Mouse (Mus musculus): ENCODE data around the gene Ibtk. TPM values are rescaled to one million over a fixed set of nuclear protein-coding genes. Genes with fewer than 3 reads are reported as not detected.
"Not testable (repeated sequence)": the region's sequence is repeated elsewhere in the genome, so short reads cannot be mapped to it uniquely, and the experiment has no call there.

Ibtk gene
- total RNA-seq (2021) = 10 to 100 TPM; 32.9 to 35.4 TPM
- long read RNA-seq, experiment 1, full-length matches to known transcripts = 6 of 15 reads
- long read RNA-seq, experiment 1, partial matches to known transcripts = 1 of 15 reads
- long read RNA-seq, experiment 1, other reads (novel, unspliced or antisense) = 8 of 15 reads
- long read RNA-seq, experiment 2, full-length matches to known transcripts = 19 of 28 reads
- long read RNA-seq, experiment 2, partial matches to known transcripts = 3 of 28 reads
- long read RNA-seq, experiment 2, other reads (novel, unspliced or antisense) = 6 of 28 reads

- peak; percentile 95 to 96 for DNase-seq (ENCODE audit: low spot score in 2 of 2)
Measured at GRCm38 (mm10) chr9:85749142-85749921, at the start of gene Ibtk. Gene Ibtk (minus strand): TSS chr9:85749334.

DNA sequence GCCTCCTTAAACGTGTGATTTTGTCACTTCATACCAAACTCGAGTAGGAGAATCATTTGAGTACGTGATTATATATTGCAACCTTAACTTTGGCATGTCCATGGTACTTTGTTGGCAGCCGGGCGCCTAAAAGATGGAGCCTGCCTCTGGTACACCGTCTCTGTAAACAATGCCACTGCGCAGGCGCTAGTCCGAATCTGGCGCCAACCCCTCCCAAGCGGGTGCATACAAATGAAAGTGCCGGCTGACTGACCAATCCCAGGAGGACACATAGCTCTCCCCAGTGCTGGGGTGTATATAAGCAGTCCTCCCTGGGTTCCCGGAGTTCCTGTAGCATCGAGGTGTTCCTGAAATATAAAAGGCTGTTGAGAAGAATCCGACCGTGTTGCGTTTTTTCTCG is 42.4 kb upstream of the Ibtk start:
- not testable (repeated sequence) for DNase-seq (ENCODE audit: low spot score in 2 of 2)

DNA sequence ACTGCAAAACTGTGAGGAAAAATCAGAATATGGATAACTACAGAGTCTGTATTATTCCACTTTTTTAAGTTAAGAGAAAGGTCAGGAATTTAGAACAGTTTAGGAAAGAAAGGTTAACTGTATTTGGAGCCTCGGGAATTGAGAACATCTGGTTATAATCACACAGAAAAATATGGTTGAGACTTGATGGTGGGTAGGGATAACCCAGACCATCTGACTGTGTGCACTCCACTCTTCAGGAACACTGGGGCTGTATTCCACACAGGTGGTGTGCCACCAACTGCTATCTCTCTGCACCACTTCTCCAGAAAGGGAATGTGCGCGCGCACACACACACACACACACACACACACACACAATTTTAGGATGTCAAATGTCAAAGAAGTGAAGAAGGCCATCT is 31.1 kb upstream of the Ibtk start:
- DNase-seq (ENCODE audit: low spot score in 2 of 2) = no peak

DNA sequence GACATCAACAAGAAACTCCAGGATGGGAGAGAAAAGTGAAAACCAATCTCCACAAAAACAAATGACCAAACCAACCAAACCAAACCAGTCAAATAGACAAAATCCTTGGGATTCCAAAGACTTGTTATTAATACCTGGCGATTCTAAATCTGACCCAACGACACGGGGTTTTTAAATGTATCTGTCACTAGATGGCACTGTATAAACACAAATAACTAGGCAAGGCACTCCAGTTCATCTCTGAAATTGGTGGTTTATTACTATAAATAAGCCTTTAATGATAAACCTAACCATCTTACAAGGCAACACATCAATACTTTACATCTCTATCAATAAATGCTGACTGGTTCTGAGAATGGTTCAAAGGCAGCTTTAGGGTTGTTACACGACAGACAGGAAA is 30.3 kb upstream of the Ibtk start:
- no peak for DNase-seq (ENCODE audit: low spot score in 2 of 2)

GRCm38 (mm10) chr9:85777544-85777943 is 28.4 kb upstream of the Ibtk start:
- DNase-seq (ENCODE audit: low spot score in 2 of 2) = no peak

DNA sequence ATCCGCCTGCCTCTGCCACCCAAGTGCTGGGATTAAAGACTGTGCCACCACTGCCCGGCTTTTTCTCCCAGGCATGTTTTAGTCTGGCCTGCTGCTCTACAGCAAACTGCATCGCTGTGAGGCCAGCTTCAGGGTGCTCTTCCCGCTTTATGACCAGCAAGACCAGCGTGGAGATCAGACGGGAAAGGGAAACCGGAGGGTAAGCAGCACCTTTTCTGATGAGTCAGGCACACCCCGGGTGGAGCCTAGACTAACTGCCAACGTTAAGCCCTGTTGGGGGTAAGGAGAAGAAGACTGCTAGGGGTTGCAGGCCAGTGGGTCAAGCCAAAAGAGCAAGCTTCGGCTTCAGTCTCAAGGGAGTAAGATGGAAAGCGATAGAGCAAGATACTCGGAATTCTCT is 23.1 kb upstream of the Ibtk start:
- no peak for DNase-seq (ENCODE audit: low spot score in 2 of 2)

- DNase-seq (ENCODE audit: low spot score in 2 of 2) = no peak
Measured at GRCm38 (mm10) chr9:85771454-85771853, 22.3 kb upstream of the Ibtk start.

DNA sequence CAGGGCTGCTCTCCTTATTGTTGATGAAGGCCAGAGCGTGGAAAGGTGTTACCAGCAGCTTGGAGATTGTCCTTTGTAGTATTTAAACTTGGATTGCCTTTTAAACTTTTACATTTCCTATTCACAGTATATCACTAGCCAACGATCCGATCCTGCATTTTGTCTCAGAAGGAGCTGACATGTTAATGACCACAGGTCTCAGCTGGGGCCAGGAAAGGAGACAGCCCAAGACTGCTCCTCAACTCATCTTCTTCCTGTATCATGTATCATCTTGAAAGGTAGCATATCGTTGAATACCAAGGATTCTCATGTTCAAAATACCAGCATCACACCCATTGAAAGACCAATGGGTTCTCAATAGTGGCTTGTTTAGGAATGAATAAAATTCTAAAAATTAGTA is 21.2 kb upstream of the Ibtk start:
- DNase-seq (ENCODE audit: low spot score in 2 of 2) = no peak

DNA sequence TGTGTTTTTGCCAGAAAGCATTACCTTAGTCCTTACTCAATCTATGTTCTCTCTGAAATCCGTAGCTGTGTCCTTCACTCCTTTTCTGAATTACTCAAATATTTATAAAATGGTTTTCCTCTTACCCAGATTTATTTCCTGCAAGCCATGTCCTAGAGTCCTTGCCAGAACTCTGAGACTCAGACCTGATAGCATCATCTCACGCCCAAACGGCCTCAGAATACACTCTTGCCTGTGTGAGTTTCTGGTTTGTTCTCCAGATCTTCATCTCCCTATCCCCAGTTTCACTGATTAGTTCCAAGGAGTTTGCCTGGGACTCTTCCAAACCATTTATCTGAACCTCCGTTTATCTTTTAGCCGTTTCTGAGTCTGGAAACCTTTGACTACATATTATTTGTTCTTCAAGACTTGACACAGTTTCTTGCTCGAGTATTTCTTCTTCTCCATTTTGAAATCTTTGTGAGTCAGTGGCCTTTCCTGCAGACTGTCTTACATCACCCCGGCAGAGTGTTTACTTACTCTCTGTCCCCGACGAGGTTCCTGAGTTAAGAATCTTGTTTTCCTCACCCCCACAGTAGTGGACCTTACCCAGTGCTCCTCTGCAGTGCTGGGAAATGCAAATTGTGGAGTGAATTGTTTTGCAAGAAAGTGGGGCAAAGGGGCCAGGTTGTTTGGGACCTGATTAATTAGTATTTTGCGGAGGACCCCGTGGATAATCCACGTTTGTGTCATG is 20.1 kb upstream of the Ibtk start:
- no peak for DNase-seq (ENCODE audit: low spot score in 2 of 2)

- DNase-seq (ENCODE audit: low spot score in 2 of 2) = no peak
Measured at GRCm38 (mm10) chr9:85767255-85767654, 18.1 kb upstream of the Ibtk start.

DNA sequence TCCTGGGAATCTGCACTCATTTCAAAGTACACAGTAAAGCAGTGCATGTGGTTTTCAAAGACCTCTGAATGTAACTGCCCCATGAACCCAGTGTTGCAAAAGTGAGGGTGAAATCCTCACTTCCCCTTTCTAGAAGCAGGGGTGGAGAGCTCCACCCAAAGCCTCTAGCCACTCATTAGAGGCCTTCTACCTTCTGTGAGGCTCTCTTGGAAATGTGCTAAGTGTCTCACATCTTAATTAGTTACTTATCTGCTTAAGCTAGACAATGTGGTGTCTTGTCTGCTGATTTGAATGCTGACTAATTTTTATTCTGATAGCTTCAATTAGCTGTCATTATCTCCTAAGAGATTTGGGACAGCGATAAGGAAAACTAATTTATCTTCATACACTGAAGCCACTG is 13.3 kb upstream of the Ibtk start:
- no peak for DNase-seq (ENCODE audit: low spot score in 2 of 2)

- DNase-seq (ENCODE audit: low spot score in 2 of 2) = no peak
Measured at GRCm38 (mm10) chr9:85750797-85751196, 1.7 kb upstream of the Ibtk start.

DNA sequence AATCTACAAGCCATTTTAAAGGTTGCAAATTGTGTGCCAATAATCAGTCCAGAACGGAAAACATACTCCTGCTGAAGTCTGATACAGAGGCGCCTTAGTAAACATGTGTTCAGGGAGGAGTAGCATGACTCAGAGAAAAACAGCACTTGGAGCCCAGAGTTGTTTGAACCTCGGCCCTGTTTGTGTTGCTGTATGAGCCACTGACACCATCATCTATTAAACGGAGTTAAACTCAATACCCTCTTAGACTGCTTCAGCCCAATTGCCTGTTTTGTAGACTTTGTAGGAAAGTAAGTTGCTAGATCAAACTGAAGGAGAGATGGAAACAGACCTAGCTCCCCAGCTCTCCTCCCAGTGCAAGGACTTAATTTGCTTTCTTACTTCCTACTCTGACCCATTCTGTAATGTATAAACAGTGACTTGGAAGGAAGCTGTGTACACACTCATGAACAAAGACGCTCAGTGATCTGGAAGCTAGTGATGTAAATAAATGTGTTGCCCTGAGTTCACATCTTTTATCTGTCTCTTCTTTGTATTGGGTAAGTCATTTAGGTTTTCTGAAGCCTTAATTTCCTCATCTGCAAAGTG is 882 bp upstream of the Ibtk start:
- DNase-seq (ENCODE audit: low spot score in 2 of 2) = no peak

DNA sequence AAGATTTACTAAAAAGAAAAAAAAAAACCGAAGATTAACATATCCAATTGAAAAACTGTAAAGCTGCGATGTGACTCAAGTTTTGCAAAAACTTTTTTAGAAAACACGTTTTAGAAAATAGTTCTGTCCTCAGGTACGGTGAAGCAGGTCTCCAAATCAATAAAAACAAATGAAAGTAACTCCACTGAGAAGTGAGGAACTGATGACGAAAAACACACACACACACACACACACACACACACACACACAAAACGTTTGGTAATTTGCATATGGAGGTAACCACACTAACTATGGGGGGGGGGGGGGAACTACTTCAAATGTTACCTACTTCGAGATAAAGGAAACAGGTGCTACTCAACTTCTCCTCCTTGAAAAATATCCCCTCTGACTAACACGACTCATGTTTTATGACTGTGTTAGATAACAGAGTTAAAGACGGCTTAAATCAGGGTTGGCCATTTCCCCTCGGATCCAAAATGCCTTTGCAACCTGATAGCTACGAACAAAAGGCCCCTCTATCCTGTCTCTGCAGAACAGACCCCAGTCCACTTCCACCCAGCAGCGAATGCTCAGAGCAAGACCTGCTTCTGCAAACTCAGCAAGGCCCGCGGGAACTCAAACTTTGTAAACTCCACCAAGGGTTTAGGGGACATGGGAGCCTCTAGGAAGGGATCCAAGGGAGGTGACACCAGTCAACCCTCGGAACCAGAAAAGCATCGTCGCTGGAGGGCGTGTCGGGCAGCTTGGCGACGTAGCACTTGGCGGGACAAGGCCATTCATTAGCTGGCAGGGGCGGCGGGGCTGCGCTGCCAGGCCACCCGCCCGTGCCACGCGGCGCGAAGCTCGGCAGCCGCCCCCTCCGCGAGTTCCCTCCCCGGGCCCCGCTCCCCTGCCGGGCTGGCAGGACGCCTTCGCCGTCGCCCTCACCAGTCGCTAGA is 661 bp downstream of the Ibtk start:
- peak; percentile 60 to 85 for DNase-seq (ENCODE audit: low spot score in 2 of 2)

GRCm38 (mm10) chr9:85745566-85745965 is 3.6 kb downstream of the Ibtk start:
- no peak for DNase-seq (ENCODE audit: low spot score in 2 of 2)

DNA sequence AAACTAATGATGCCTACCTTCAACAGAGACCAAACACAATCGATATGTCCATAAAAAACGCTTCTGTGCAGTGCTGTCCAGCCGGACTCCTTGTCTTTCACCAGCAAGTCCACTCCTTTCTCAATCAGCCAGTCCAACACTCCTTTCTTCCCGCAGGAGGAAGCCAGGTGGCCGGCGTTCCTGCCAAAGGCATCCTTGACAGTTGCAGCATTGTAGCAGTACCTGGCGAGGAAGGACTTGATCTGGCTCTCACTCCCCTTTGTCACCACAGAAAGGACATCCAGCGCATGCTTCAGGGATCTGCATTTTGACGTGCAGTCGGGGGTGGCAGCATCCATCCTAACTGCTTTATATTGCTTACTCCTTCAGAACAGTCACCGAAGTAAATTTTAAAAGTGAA is 5.8 kb downstream of the Ibtk start:
- DNase-seq (ENCODE audit: low spot score in 2 of 2) = no peak

- no peak for DNase-seq (ENCODE audit: low spot score in 2 of 2)
Measured at GRCm38 (mm10) chr9:85742107-85742506, 7.0 kb downstream of the Ibtk start.

- DNase-seq (ENCODE audit: low spot score in 2 of 2) = no peak
Measured at GRCm38 (mm10) chr9:85739279-85739678, 9.9 kb downstream of the Ibtk start.

DNA sequence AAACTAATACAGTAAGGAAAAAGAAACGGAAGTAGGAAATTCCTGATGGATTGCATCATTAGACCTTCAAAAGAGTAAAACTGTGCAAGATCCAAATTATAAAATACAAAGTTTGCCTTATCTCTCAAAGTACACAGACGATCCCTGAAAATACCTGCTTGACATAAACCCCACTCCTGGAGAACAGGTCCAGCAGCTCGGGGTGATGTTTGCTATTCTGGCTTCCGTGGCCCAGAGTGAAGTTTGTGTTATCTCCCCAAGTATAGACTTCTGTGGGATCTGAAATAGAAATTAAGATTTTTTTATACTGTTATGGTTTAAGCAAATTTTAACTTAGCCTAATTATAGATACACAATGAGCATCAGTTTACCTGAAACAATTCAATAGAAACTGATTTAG is 14.3 kb downstream of the Ibtk start:
- no peak for DNase-seq (ENCODE audit: low spot score in 2 of 2)

DNA sequence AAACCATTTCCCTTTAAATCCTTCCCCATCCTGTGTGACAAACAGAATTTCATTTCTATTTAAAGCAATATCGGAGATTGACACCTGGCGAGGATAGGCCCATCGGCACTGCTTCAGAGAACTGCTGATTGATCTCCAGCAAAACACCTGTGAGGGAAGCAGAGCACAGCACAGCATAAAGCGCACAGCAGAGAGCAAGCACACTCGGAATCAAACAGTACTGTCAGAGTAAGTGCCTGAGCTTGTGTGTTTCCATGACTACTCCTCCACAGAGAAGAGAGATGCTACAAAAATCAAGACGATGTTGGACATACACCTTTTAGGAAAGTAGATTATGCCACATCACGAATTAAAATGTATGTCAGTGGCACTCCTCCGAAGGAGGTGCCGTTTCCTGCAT is 25.1 kb downstream of the Ibtk start:
- no peak for DNase-seq (ENCODE audit: low spot score in 2 of 2)

- DNase-seq (ENCODE audit: low spot score in 2 of 2) = no peak
Measured at GRCm38 (mm10) chr9:85717336-85717735, 31.8 kb downstream of the Ibtk start.
